24 mouse cellular contexts compared by ENCODE assay signal in the genomic region with DNA sequence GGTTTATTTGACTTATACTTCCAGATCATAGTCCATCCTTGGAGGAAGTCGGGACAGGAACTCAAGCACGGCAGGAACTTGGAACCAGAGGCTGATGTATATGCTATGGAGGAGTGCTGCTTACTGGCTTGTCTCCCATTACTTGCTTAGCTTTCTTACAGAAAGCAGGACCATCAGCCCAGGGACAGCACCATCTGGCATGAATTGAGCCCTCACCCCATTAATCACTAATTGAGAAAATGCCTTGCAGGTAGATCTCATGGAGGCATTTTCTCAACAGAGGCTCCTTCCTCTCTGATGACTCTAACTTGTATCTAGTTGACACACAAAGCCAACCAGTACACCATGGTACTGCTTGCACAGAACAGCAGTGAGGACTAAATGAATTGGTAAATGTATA. TPM values are rescaled to one million over a fixed set of nuclear protein-coding genes. Genes with fewer than 3 reads are reported as not detected.
DNase-seq lines count a peak whose midpoint lies in the region.
"Had no signal": no experiment of that assay in that cellular context is flagged by ENCODE, and none has a peak within 500 bp of the region (broad histone marks: within the 10 kb centered on the region; RNA-seq: fewer than 3 reads in every experiment).

No protein-coding gene starts in this region.

- H3K36me3 ChIP-seq in limb, embryonic 10.5 days, result no peaks in the 10 kb centered on the region
- H3K36me3 ChIP-seq: embryonic facial prominence, embryonic 13.5 days; embryonic facial prominence, embryonic 15.5 days; forebrain, embryonic 10.5 days; forebrain, embryonic 12.5 days; G1E had no signal

- H3K4me1 ChIP-seq in limb, embryonic 10.5 days, result peaks cover 15% of the 10 kb centered on the region; the same call in 1 of the 2 replicates
- H3K4me1 ChIP-seq: embryonic facial prominence, embryonic 13.5 days; embryonic facial prominence, embryonic 15.5 days; forebrain, embryonic 12.5 days had no signal

- no peaks in the 10 kb centered on the region for H3K27me3 ChIP-seq in limb, embryonic 10.5 days (ENCODE audit: low read depth, poor library complexity, severe bottlenecking)
- H3K27me3 ChIP-seq: CH12.LX; embryonic facial prominence, embryonic 13.5 days; embryonic facial prominence, embryonic 15.5 days; forebrain, embryonic 12.5 days; Patski had no signal

- no peak overlapping the region for H3K4me3 ChIP-seq in limb, embryonic 10.5 days
- H3K4me3 ChIP-seq: embryonic facial prominence, embryonic 13.5 days; embryonic facial prominence, embryonic 15.5 days; erythroblast, embryonic 14.5 days; forebrain, embryonic 10.5 days; forebrain, embryonic 12.5 days had no signal

- WGBS in limb, embryonic 10.5 days, result 24% methylated on average over 2 of the region's 2 CpGs

- no peak overlapping the region for H3K27ac ChIP-seq in limb, embryonic 10.5 days
- H3K27ac ChIP-seq: embryonic facial prominence, embryonic 13.5 days; embryonic facial prominence, embryonic 15.5 days; forebrain, embryonic 10.5 days; forebrain, embryonic 12.5 days had no signal

- DNase-seq in embryo, embryonic 10 days (ENCODE audit: low spot score), result peak; percentile 54
- DNase-seq in embryo, embryonic 10.5 days (ENCODE audit: low spot score), result no peak
- DNase-seq in limb, embryonic 10.5 days (ENCODE audit: low spot score), result peak; percentile 52
- no peak for DNase-seq in lung, postnatal 14 days
- no peak for DNase-seq in layer of hippocampus, postnatal 10 days (ENCODE audit: low spot score in 2 of 2)
- DNase-seq: adrenal gland, adult 8-10 months; adrenal gland, postnatal 14 days; adrenal gland, postnatal 36 days; B cell, adult 2 months; cerebellum, adult 11-12 months; cerebellum, adult 2 months; cerebellum, adult 9-10 months; cerebellum, postnatal 10 days; cerebellum, postnatal 25 days had no signal

- no peaks in the 10 kb centered on the region for H3K9me3 ChIP-seq in limb, embryonic 10.5 days (replicated peaks)
- H3K9me3 ChIP-seq: embryonic facial prominence, embryonic 13.5 days; embryonic facial prominence, embryonic 15.5 days; forebrain, embryonic 10.5 days; forebrain, embryonic 12.5 days; G1E had no signal

RNA-seq across cellular contexts. Expression of a gene that starts 34.6 kb away (rescaled TPM):
- polyA plus RNA-seq in limb, embryonic 10.5 days (2016; fragmentation: Nextera tagmentation; extraction: Ambion mirVana), result 1.3 and 1.6 TPM in 2 replicates
- under 1 TPM; 0.82 to 0.83 TPM for total RNA-seq in layer of hippocampus, postnatal 10 days (2021)
- total RNA-seq: CH12.LX had no signal
- polyA plus RNA-seq: activated CD4-positive, CD25-positive, alpha-beta regulatory T cell, adult 4 months; CD4-positive, CD25-positive, alpha-beta regulatory T cell, adult 4 months; erythroblast, embryonic 14.5 days; G1E had no signal

Comparison
In these comparisons a context has a peak if more than half of its experiments do, and no peak if none do; other contexts are left out.
1. DNase-seq: peak in embryo, embryonic 10 days (single experiment) and limb, embryonic 10.5 days (single experiment); none in embryo, embryonic 10.5 days (single experiment), lung, postnatal 14 days (single experiment) and layer of hippocampus, postnatal 10 days (0 of 2).